Mouse (Mus musculus): ENCODE measurements around the gene Atp6v0a1.

Gene Atp6v0a1

GRCm38 (mm10) chr11:101084811-101085210, 75.6 kb downstream of the Atp6v0a1 start:
- no peak for DNase-seq (ENCODE audit: low spot score in 2 of 2)

- no peak for DNase-seq (ENCODE audit: low spot score in 2 of 2)
Observed at GRCm38 (mm10) chr11:101085617-101086322, 76.5 kb downstream of the Atp6v0a1 start.

GRCm38 (mm10) chr11:101086323-101086674, 77.0 kb downstream of the Atp6v0a1 start:
- DNase-seq (ENCODE audit: low spot score in 2 of 2): no peak

- peak; percentile 92 to 94 for DNase-seq (ENCODE audit: low spot score in 2 of 2)
Observed at GRCm38 (mm10) chr11:101086756-101087681, 77.8 kb downstream of the Atp6v0a1 start, which contains the start of gene Mlx. Gene Mlx (plus strand): TSS chr11:101087277.

GRCm38 (mm10) chr11:101087682-101088055, 78.4 kb downstream of the Atp6v0a1 start:
- no peak for DNase-seq (ENCODE audit: low spot score in 2 of 2)

- no peak for DNase-seq (ENCODE audit: low spot score in 2 of 2)
Observed at GRCm38 (mm10) chr11:101089931-101090330, 80.7 kb downstream of the Atp6v0a1 start.

- no peak for DNase-seq (ENCODE audit: low spot score in 2 of 2)
Observed at GRCm38 (mm10) chr11:101094930-101095313, 85.7 kb downstream of the Atp6v0a1 start.

- DNase-seq (ENCODE audit: low spot score in 2 of 2): peak; percentile 97
Observed at GRCm38 (mm10) chr11:101095314-101096024, 86.2 kb downstream of the Atp6v0a1 start, which contains the start of gene Psmc3ip. Gene Psmc3ip (minus strand): TSS chr11:101095436.

GRCm38 (mm10) chr11:101098231-101098630, 89.0 kb downstream of the Atp6v0a1 start:
- DNase-seq (ENCODE audit: low spot score in 2 of 2): no peak

- no peak for DNase-seq (ENCODE audit: low spot score in 2 of 2)
Observed at GRCm38 (mm10) chr11:101103011-101103410, 93.8 kb downstream of the Atp6v0a1 start.

GRCm38 (mm10) chr11:101109351-101109750, 100.1 kb downstream of the Atp6v0a1 start:
- DNase-seq (ENCODE audit: low spot score in 2 of 2): no peak

- no peak for DNase-seq (ENCODE audit: low spot score in 2 of 2)
Observed at GRCm38 (mm10) chr11:101110708-101111107, 101.5 kb downstream of the Atp6v0a1 start.

GRCm38 (mm10) chr11:101111178-101111577, 101.9 kb downstream of the Atp6v0a1 start:
- no peak for DNase-seq (ENCODE audit: low spot score in 2 of 2)

- no peak for DNase-seq (ENCODE audit: low spot score in 2 of 2)
Observed at GRCm38 (mm10) chr11:101112186-101112585, 102.9 kb downstream of the Atp6v0a1 start.

Data from heart, adult 9 months (tissue).